Mouse (Mus musculus) intestine, postnatal 0 days (tissue): ENCODE data around the gene Polrmt. TPM values are rescaled to one million over a fixed set of nuclear protein-coding genes. Genes with fewer than 3 reads are reported as not detected.
A peak's percentile ranks its signal among the peaks of the same experiment; 100 is the strongest.

Source experiments
- ATAC-seq: fragments of 200-750 bp; cut with Nextera tagmentation; 2 replicates; pipeline ENCODE4 v1.8.0; 2017; ENCODE audit warnings: mild to moderate bottlenecking, moderate TSS enrichment, moderate library complexity
- H3K27ac ChIP-seq: fragments of 300-500 bp; sonication (generic); 2 replicates; pipeline ENCODE4 v1.5.1; 2014; ENCODE audit warnings: mild to moderate bottlenecking, low read depth, low read length, moderate library complexity
- H3K27me3 ChIP-seq: fragments of 300-500 bp; sonication (generic); replicated peaks from 2 replicates; pipeline ENCODE4 v1.6.1; 2014; ENCODE audit warnings: low read length, mixed read lengths; ENCODE audit not compliant: control insufficient read depth, insufficient read depth
- H3K36me3 ChIP-seq: fragments of 300-500 bp; sonication (generic); 2 replicates; pipeline ENCODE4 v1.6.1; 2014; ENCODE audit warnings: mild to moderate bottlenecking, moderate library complexity; ENCODE audit not compliant: control insufficient read depth, insufficient read depth
- H3K4me1 ChIP-seq: fragments of 300-500 bp; sonication (generic); replicated peaks from 2 replicates; pipeline ENCODE4 v1.6.1; 2014; ENCODE audit warnings: antibody characterized with exemption, low read length, mixed read lengths; ENCODE audit not compliant: control insufficient read depth, insufficient read depth
- H3K4me2 ChIP-seq: fragments of 300-500 bp; sonication (generic); replicated peaks from 2 replicates; pipeline ENCODE4 v1.6.1; 2014; ENCODE audit warnings: low read depth, mild to moderate bottlenecking, moderate library complexity
- H3K4me3 ChIP-seq: fragments of 300-500 bp; sonication (generic); 2 replicates; pipeline ENCODE4 v1.5.1; 2014; ENCODE audit warnings: low read depth, low read length
- H3K9ac ChIP-seq: fragments of 300-500 bp; sonication (generic); 2 replicates; pipeline ENCODE4 v1.6.1; 2014; ENCODE audit warnings: mild to moderate bottlenecking, low read depth, low read length
- H3K9me3 ChIP-seq: fragments of 300-500 bp; sonication (generic); 2 replicates; pipeline ENCODE4 v1.6.1; 2016; ENCODE audit warnings: mixed run types; ENCODE audit not compliant: control insufficient read depth
- CTCF ChIP-seq: sonication (generic); IDR thresholded peaks from 2 replicates; pipeline ENCODE4 v1.5.1; 2016; ENCODE audit warnings: low read depth, mild to moderate bottlenecking, control low read depth, antibody characterized with exemption, moderate library complexity
- WGBS: fragments of 180-500 bp; shearing (Covaris S2); extraction: QIAGEN DNeasy Blood & Tissue Kit; methylation state at CpG from one replicate; pipeline ENCODE4 v1.1.7; 2014; 5-methylcytosine and 5-hydroxymethylcytosine counted together
- polyA plus RNA-seq: library from polyadenylated mRNA; unstranded; fragments of >200 nt; fragmentation: Nextera tagmentation; extraction: Ambion mirVana; gene quantifications from 2 replicates; pipeline ENCODE4 v1.2.1, GENCODE M21; 2015

Gene Polrmt
- polyA plus RNA-seq, 1 experiment from 2014 or later, result 18.7 TPM

- H3K4me3 ChIP-seq, result no peak overlapping the region
- no peaks in the 10 kb centered on the region for H3K27me3 ChIP-seq
- no peaks in the 10 kb centered on the region for H3K9me3 ChIP-seq
- 77% methylated on average over 5 of the region's 5 CpGs for WGBS
- H3K4me2 ChIP-seq, result no peak overlapping the region
- H3K9ac ChIP-seq, result no peak overlapping the region
- H3K27ac ChIP-seq, result no peak overlapping the region
- no peak for ATAC-seq
- TF ChIP-seq CTCF, result no peak
- no peaks in the 10 kb centered on the region; the same call in 1 of the 2 replicates for H3K4me1 ChIP-seq
- no peaks in the 10 kb centered on the region for H3K36me3 ChIP-seq
Measured at GRCm38 (mm10) chr10:79792339-79793040, 46.1 kb upstream of the Polrmt start.

- H3K27ac ChIP-seq, result no peak within 1 kb of the TSS
- ATAC-seq, result no peak
- H3K4me3 ChIP-seq, result no peak within 1 kb of the TSS
- 92% methylated on average over 4 of the region's 4 CpGs for WGBS
- no peak within 1 kb of the TSS for H3K9ac ChIP-seq
- H3K4me1 ChIP-seq, result no peaks in the 10 kb centered on the region; the same call in 1 of the 2 replicates
- TF ChIP-seq CTCF, result no peak
- H3K27me3 ChIP-seq, result no peaks in the 10 kb centered on the region
- H3K4me2 ChIP-seq, result no peak within 1 kb of the TSS
- no peaks in the 10 kb centered on the region for H3K36me3 ChIP-seq
- no peaks in the 10 kb centered on the region for H3K9me3 ChIP-seq
Measured at GRCm38 (mm10) chr10:79790861-79791260, 44.5 kb upstream of the Polrmt start, which contains the start of gene Prss57. Gene Prss57 (minus strand): TSS chr10:79790961.

GRCm38 (mm10) chr10:79789581-79789980, 43.2 kb upstream of the Polrmt start:
- 61% methylated on average over 2 of the region's 2 CpGs for WGBS
- ATAC-seq, result no peak
- Histone ChIP-seq H3K36me3 (no peaks in the 10 kb centered on the region), H3K27ac (no peak overlapping the region), H3K4me3 (no peak overlapping the region), H3K9ac (no peak overlapping the region), H3K4me2 (no peak overlapping the region), H3K4me1 (no peaks in the 10 kb centered on the region; the same call in 1 of the 2 replicates), H3K27me3 (no peaks in the 10 kb centered on the region), H3K9me3 (no peaks in the 10 kb centered on the region)
- no peak for TF ChIP-seq CTCF

- Histone ChIP-seq H3K4me1 (no peaks in the 10 kb centered on the region), H3K27ac (no peak overlapping the region), H3K27me3 (no peaks in the 10 kb centered on the region), H3K36me3 (no peaks in the 10 kb centered on the region), H3K9ac (no peak overlapping the region), H3K9me3 (no peaks in the 10 kb centered on the region), H3K4me3 (no peak overlapping the region), H3K4me2 (no peak overlapping the region)
- peak; percentile 87 for TF ChIP-seq CTCF
- 38% methylated on average over 7 of the region's 7 CpGs for WGBS
- no peak for ATAC-seq
Measured at GRCm38 (mm10) chr10:79788386-79789158, 42.2 kb upstream of the Polrmt start.

- Histone ChIP-seq H3K27me3 (no peaks in the 10 kb centered on the region), H3K36me3 (no peaks in the 10 kb centered on the region)
- 52% methylated on average over 27 of the region's 27 CpGs for WGBS
Measured at GRCm38 (mm10) chr10:79783920-79784800, 37.8 kb upstream of the Polrmt start.

More at GRCm38 (mm10) chr10:79783920-79784800, 37.8 kb upstream of the Polrmt start:
- ATAC-seq, result no peak
- no peaks in the 10 kb centered on the region for H3K9me3 ChIP-seq
- no peaks in the 10 kb centered on the region; the same call in 1 of the 2 replicates for H3K4me1 ChIP-seq
- H3K4me3 ChIP-seq, result no peak overlapping the region
- H3K27ac ChIP-seq, result no peak overlapping the region
- H3K4me2 ChIP-seq, result no peak overlapping the region
- TF ChIP-seq CTCF, result peak; percentile 68
- H3K9ac ChIP-seq, result no peak overlapping the region
